Mouse (Mus musculus): Measurements from ENCODE around the gene Fyttd1. TPM values are rescaled to one million over a fixed set of nuclear protein-coding genes. Genes with fewer than 3 reads are reported as not detected.
A peak's percentile ranks its signal among the peaks of the same experiment; 100 is the strongest.

Fyttd1 gene
- polyA plus RNA-seq, 1 experiment from 2014 or later: 110 TPM

GRCm38 (mm10) chr16:32953806-32954205, 76.5 kb downstream of the Fyttd1 start:
- WGBS: 82% methylated on average over 5 of the region's 5 CpGs
- Histone ChIP-seq H3K4me2 (replicated peaks) (no peak overlapping the region), H3K4me1 (replicated peaks) (no peaks in the 10 kb centered on the region), H3K36me3 (peaks cover 21% of the 10 kb centered on the region), H3K9ac (replicated peaks) (no peak overlapping the region), H3K27me3 (no peaks in the 10 kb centered on the region), H3K9me3 (no peaks in the 10 kb centered on the region), H3K27ac (no peak overlapping the region), H3K4me3 (replicated peaks) (no peak overlapping the region)
- no peak for ATAC-seq

- ATAC-seq: 0 out of 2 replicates have a peak, but pooled peaks have one; percentile 11
- Histone ChIP-seq H3K27me3 (no peaks in the 10 kb centered on the region), H3K27ac (peak overlapping the region; percentile 44; the same call in 1 of the 2 replicates), H3K4me3 (replicated peaks) (no peak overlapping the region), H3K9me3 (no peaks in the 10 kb centered on the region), H3K4me1 (replicated peaks) (no peaks in the 10 kb centered on the region), H3K36me3 (peaks cover 23% of the 10 kb centered on the region), H3K9ac (replicated peaks) (no peak overlapping the region), H3K4me2 (replicated peaks) (no peak overlapping the region)
- WGBS: 72% methylated on average over 5 of the region's 6 CpGs
Observed at GRCm38 (mm10) chr16:32954304-32954703, 77.0 kb downstream of the Fyttd1 start.

GRCm38 (mm10) chr16:32956889-32957288, 79.6 kb downstream of the Fyttd1 start:
- no peak overlapping the region for H3K4me2 ChIP-seq (replicated peaks)
- WGBS: 74% methylated on average over 5 of the region's 5 CpGs
- H3K27ac ChIP-seq: no peak overlapping the region
- H3K27me3 ChIP-seq: no peaks in the 10 kb centered on the region
- peaks cover 43% of the 10 kb centered on the region for H3K36me3 ChIP-seq
- no peaks in the 10 kb centered on the region for H3K4me1 ChIP-seq (replicated peaks)
- no peaks in the 10 kb centered on the region for H3K9me3 ChIP-seq
- H3K4me3 ChIP-seq (replicated peaks): no peak overlapping the region
- no peak overlapping the region for H3K9ac ChIP-seq (replicated peaks)
- no peak for ATAC-seq

Other genes starting within 250 kb of the Fyttd1 start
- gene Tnk2, start 233.6 kb upstream of the Fyttd1 start, polyA plus RNA-seq (2015; fragmentation: Nextera tagmentation; extraction: Ambion mirVana): 15.6 and 17.7 TPM in 2 replicates
- not detected in 2 replicates for gene Muc4, start 141.6 kb upstream of the Fyttd1 start, polyA plus RNA-seq (2015; fragmentation: Nextera tagmentation; extraction: Ambion mirVana)
- gene Muc20, start 80.1 kb upstream of the Fyttd1 start, polyA plus RNA-seq (2015; fragmentation: Nextera tagmentation; extraction: Ambion mirVana): not detected in 2 replicates
- not detected in 2 replicates for gene Smbd1, start 67.0 kb upstream of the Fyttd1 start, polyA plus RNA-seq (2015; fragmentation: Nextera tagmentation; extraction: Ambion mirVana)
- 26.2 and 29.2 TPM in 2 replicates for gene Rubcn, start 266 bp downstream of the Fyttd1 start, polyA plus RNA-seq (2015; fragmentation: Nextera tagmentation; extraction: Ambion mirVana)
- 51.0 and 53.0 TPM in 2 replicates for gene Lrch3, start 36.6 kb downstream of the Fyttd1 start, polyA plus RNA-seq (2015; fragmentation: Nextera tagmentation; extraction: Ambion mirVana)
- 5.7 and 5.9 TPM in 2 replicates for gene Iqcg, start 178.7 kb downstream of the Fyttd1 start, polyA plus RNA-seq (2015; fragmentation: Nextera tagmentation; extraction: Ambion mirVana)
- 592 and 613 TPM in 2 replicates for gene Rpl35a, start 179.0 kb downstream of the Fyttd1 start, polyA plus RNA-seq (2015; fragmentation: Nextera tagmentation; extraction: Ambion mirVana)
- gene Lmln, start 185.0 kb downstream of the Fyttd1 start, polyA plus RNA-seq (2015; fragmentation: Nextera tagmentation; extraction: Ambion mirVana): 4.4 and 5.3 TPM in 2 replicates